Mouse (Mus musculus): Measurements from ENCODE around the gene Prrt3.

The Prrt3 gene

DNA sequence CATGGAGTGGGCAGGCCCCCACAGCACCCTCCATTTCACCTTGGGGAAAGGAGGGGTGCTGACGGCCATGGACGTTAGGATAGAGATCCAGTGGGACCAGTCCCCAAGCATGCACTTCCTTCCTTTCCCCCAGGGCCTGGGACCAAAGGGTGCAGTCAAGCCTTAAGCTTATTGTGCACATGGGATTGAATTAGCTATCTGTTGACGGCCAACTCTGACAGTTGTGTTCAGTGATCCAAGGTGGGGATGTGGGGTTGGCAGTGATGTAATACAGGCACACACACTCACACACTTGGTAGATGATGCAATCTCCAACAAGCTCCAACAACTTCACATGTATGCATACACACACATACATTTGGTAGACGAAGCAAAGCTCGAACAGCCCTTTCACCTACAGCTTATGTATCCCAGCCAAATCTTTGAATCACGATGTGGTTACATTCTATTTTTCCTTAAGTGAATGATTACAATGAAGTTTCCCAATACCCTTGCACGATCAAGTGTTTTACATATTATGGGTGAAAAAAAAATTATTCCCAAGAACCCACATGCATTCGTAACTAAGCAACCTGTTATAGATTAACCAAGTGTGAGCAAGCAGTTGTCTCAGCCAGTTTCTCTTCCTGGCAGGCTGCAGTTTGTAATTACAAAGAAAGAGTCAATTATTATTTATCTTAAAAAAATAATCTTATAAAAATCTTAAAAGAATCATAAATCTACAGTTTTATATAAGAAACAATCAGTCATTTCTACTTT lies 57.3 kb downstream of the Prrt3 start:
- DNase-seq (ENCODE audit: low spot score in 2 of 2), result no peak
